Mouse (Mus musculus) myocyte (in vitro differentiated cells): ENCODE results near the gene Rbm7. TPM values are rescaled to one million over a fixed set of nuclear protein-coding genes. Genes with fewer than 3 reads are reported as not detected.
"Not testable (repeated sequence)": the region's sequence is repeated elsewhere in the genome, so short reads cannot be mapped to it uniquely, and the experiment has no call there.

Experiments used
- H3K27me3 ChIP-seq: one replicate; pipeline ENCODE4 v1.6.1; 2011; ENCODE audit not compliant: control insufficient read depth, insufficient read depth, insufficient read length
- H3K36me3 ChIP-seq: one replicate; pipeline ENCODE4 v1.6.1; 2011; ENCODE audit not compliant: control insufficient read depth, insufficient read depth
- H3K4me2 ChIP-seq: one replicate; pipeline ENCODE4 v1.6.1; 2011; ENCODE audit warnings: low read depth, control low read depth
- H3K4me3 ChIP-seq: one replicate; pipeline ENCODE4 v1.5.1; 2011; ENCODE audit warnings: mild to moderate bottlenecking, control low read depth, moderate library complexity
- H3K79me2 ChIP-seq: one replicate; pipeline ENCODE4 v1.6.1; 2011; ENCODE audit not compliant: control insufficient read depth, insufficient read depth
- H3ac ChIP-seq: one replicate; pipeline ENCODE4 v1.6.1; 2011; ENCODE audit not compliant: control insufficient read depth, insufficient read length
- CEBPB ChIP-seq: IDR thresholded peaks from 2 replicates; pipeline ENCODE4 v1.6.1; 2011; ENCODE audit warnings: mild to moderate bottlenecking, moderate library complexity; ENCODE audit not compliant: poor library complexity, insufficient read depth, severe bottlenecking
- E2F4 ChIP-seq: IDR thresholded peaks from one replicate; pipeline ENCODE4 v1.6.1; 2011; ENCODE audit warnings: mild to moderate bottlenecking, control low read depth, moderate library complexity; ENCODE audit not compliant: insufficient read depth
- MAX ChIP-seq: IDR thresholded peaks from one replicate; pipeline ENCODE4 v1.6.1; 2011; ENCODE audit warnings: low read depth, mild to moderate bottlenecking, control low read depth
- MYOD1 ChIP-seq, 3 experiments: IDR thresholded peaks; one replicate each; pipeline ENCODE4 v1.6.1; 2011; ENCODE audit warnings: control low read depth in 2 of 3, low read depth in 2 of 3, mild to moderate bottlenecking in 2 of 3, moderate library complexity in 1 of 3; ENCODE audit not compliant: insufficient read length in 2 of 3, control insufficient read depth in 1 of 3
- MYOG ChIP-seq, 3 experiments: IDR thresholded peaks; one replicate each; pipeline ENCODE4 v1.6.1; 2011; ENCODE audit warnings: control low read depth in 2 of 3, low read depth in 2 of 3, mild to moderate bottlenecking in 2 of 3; ENCODE audit not compliant: insufficient read length in 2 of 3, control insufficient read depth in 1 of 3, insufficient read depth in 1 of 3
- POLR2A ChIP-seq: IDR thresholded peaks from one replicate; pipeline ENCODE4 v1.6.1; 2011; ENCODE audit warnings: low read depth, mild to moderate bottlenecking, control low read depth, moderate library complexity; ENCODE audit not compliant: insufficient read length
- POLR2AphosphoS2 ChIP-seq: IDR thresholded peaks from one replicate; pipeline ENCODE4 v1.6.1; 2011; ENCODE audit warnings: low read depth, control low read depth; ENCODE audit not compliant: insufficient read length
- REST ChIP-seq: IDR thresholded peaks from one replicate; pipeline ENCODE4 v1.6.1; 2011; ENCODE audit warnings: mild to moderate bottlenecking, control low read depth, moderate library complexity; ENCODE audit not compliant: insufficient read depth, insufficient read length
- SRF ChIP-seq: IDR thresholded peaks from one replicate; pipeline ENCODE4 v1.6.1; 2011; ENCODE audit warnings: low read depth; ENCODE audit not compliant: control insufficient read depth, insufficient read length
- TCF12 ChIP-seq: IDR thresholded peaks from one replicate; pipeline ENCODE4 v1.6.1; 2011; ENCODE audit warnings: mild to moderate bottlenecking, control low read depth; ENCODE audit not compliant: poor library complexity, insufficient read depth, severe bottlenecking
- TCF3 ChIP-seq: IDR thresholded peaks from one replicate; pipeline ENCODE4 v1.6.1; 2011; ENCODE audit warnings: low read depth, control low read depth; ENCODE audit not compliant: insufficient read length
- USF1 ChIP-seq: IDR thresholded peaks from one replicate; pipeline ENCODE4 v1.6.1; 2011; ENCODE audit warnings: low read depth, mild to moderate bottlenecking, control low read depth, moderate library complexity
- polyA plus RNA-seq: library from polyadenylated mRNA; unstranded; fragments of >200 nt; fragmentation: generic; extraction: Trizol; gene quantifications from one replicate; pipeline ENCODE4 v1.2.1, GENCODE M21; 2012; ENCODE audit warnings: missing spikeins

Rbm7 gene
- polyA plus RNA-seq, 1 experiment, result 12.3 TPM

GRCm38 (mm10) chr9:48474367-48474766 is 20.7 kb downstream of the Rbm7 start:
- Histone ChIP-seq H3ac (no peak overlapping the region), H3K4me3 (no peak overlapping the region), H3K4me2 (no peak overlapping the region), H3K27me3 (no peaks in the 10 kb centered on the region), H3K36me3 (peaks cover 10% of the 10 kb centered on the region), H3K79me2 (peaks cover 12% of the 10 kb centered on the region)
- TF ChIP-seq MYOG (IDR thresholded peaks at IDR 0.05; ENCODE audit: control insufficient read depth in 1 of 3, insufficient read depth in 1 of 3, insufficient read length in 2 of 3, low read depth in 2 of 3), result no peak
- no peak for TF ChIP-seq MAX

DNA sequence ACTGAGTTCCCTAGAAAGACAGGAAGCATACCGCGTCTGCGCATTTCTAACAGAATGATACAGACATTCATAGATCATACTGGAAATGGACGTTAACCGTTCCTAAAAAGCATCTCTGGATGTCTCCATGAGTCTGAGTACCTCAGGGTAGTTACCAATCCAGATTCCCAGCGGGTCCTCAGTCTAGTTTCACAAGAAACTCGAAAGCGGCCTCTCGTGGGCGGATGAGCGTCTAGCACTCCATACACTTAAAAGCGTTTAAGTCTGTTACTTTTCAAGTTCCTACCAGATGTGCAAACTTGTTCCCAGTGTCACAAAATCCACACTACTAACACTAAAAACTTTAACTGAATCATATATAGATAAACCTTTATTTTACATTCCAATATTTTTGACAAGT is 22.0 kb downstream of the Rbm7 start:
- TF ChIP-seq MYOG (IDR thresholded peaks at IDR 0.05; ENCODE audit: control insufficient read depth in 1 of 3, insufficient read depth in 1 of 3, insufficient read length in 2 of 3, low read depth in 2 of 3), result no peak
- TF ChIP-seq TCF3, result no peak
- TF ChIP-seq REST, result no peak
- no peak for TF ChIP-seq MAX
- TF ChIP-seq POLR2AphosphoS2, result no peak
- no peak for TF ChIP-seq CEBPB
- no peak for TF ChIP-seq SRF
- TF ChIP-seq E2F4, result no peak
- no peak for TF ChIP-seq POLR2A
- no peak for TF ChIP-seq MYOD1 (IDR thresholded peaks at IDR 0.05; ENCODE audit: control insufficient read depth in 1 of 3, insufficient read length in 2 of 3, low read depth in 2 of 3)
- TF ChIP-seq USF1, result no peak
- no peak for TF ChIP-seq TCF12
- no peak overlapping the region for H3K4me2 ChIP-seq
- H3K27me3 ChIP-seq, result no peaks in the 10 kb centered on the region
- H3K36me3 ChIP-seq, result peaks cover 1% of the 10 kb centered on the region
- H3ac ChIP-seq, result no peak overlapping the region
- no peak overlapping the region for H3K4me3 ChIP-seq
- H3K79me2 ChIP-seq, result no peaks in the 10 kb centered on the region

GRCm38 (mm10) chr9:48472441-48473025 is 22.6 kb downstream of the Rbm7 start:
- Histone ChIP-seq H3K4me3 (no peak overlapping the region), H3K79me2 (no peaks in the 10 kb centered on the region), H3K27me3 (no peaks in the 10 kb centered on the region), H3K36me3 (no peaks in the 10 kb centered on the region), H3ac (no peak overlapping the region), H3K4me2 (no peak overlapping the region)
- no peak for TF ChIP-seq E2F4
- TF ChIP-seq MYOD1 (IDR thresholded peaks at IDR 0.05; ENCODE audit: control insufficient read depth in 1 of 3, insufficient read length in 2 of 3, low read depth in 2 of 3), result no peak
- TF ChIP-seq CEBPB, result no peak
- TF ChIP-seq MAX, result no peak
- TF ChIP-seq POLR2A, result no peak
- no peak for TF ChIP-seq POLR2AphosphoS2
- no peak for TF ChIP-seq TCF12

GRCm38 (mm10) chr9:48467471-48467870 is 27.6 kb downstream of the Rbm7 start:
- not testable (repeated sequence) for H3ac ChIP-seq, H3K36me3 ChIP-seq, H3K4me3 ChIP-seq, H3K27me3 ChIP-seq, H3K4me2 ChIP-seq, H3K79me2 ChIP-seq

GRCm38 (mm10) chr9:48466804-48467203 is 28.3 kb downstream of the Rbm7 start:
- no peaks in the 10 kb centered on the region for H3K79me2 ChIP-seq
- TF ChIP-seq USF1 (no peak), E2F4 (no peak), TCF12 (no peak), POLR2AphosphoS2 (no peak), CEBPB (peak; percentile 51; the same call in 1 of the 2 replicates), REST (no peak)
- no peak overlapping the region for H3ac ChIP-seq
- no peaks in the 10 kb centered on the region for H3K36me3 ChIP-seq
- no peak overlapping the region for H3K4me3 ChIP-seq
- no peak overlapping the region for H3K4me2 ChIP-seq
- H3K27me3 ChIP-seq, result no peaks in the 10 kb centered on the region

DNA sequence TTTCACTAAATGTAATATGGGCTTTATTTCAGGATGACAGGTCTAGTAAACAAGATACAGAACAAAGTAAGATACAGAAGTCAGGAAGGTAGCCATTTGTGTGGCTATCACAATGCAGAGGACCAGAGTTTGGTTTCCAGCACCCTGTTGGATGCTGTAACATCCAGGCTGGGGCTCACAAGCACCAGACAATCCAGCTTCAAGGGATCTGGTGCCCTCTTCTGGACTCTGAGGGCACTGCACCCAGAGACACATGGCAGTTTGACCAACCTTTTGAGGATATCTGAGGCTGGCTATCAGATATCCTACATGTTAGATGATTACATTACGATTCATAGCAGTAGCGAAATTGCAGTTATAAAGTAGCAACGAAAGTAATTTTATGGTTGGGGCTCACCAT is 29.4 kb downstream of the Rbm7 start:
- H3K4me3 ChIP-seq, result no peak overlapping the region
- TF ChIP-seq TCF12, result no peak
- no peak for TF ChIP-seq POLR2AphosphoS2
- TF ChIP-seq CEBPB, result no peak
- no peak for TF ChIP-seq MAX
- TF ChIP-seq SRF, result no peak
- no peak for TF ChIP-seq TCF3
- TF ChIP-seq MYOG (IDR thresholded peaks at IDR 0.05; ENCODE audit: control insufficient read depth in 1 of 3, insufficient read depth in 1 of 3, insufficient read length in 2 of 3, low read depth in 2 of 3), result no peak
- H3K27me3 ChIP-seq, result no peaks in the 10 kb centered on the region
- no peak overlapping the region for H3K4me2 ChIP-seq
- no peak overlapping the region for H3ac ChIP-seq
- no peaks in the 10 kb centered on the region for H3K36me3 ChIP-seq
- H3K79me2 ChIP-seq, result no peaks in the 10 kb centered on the region
